Mouse (Mus musculus) urinary bladder, adult 18-20 months (tissue): ENCODE results near the gene Cd52.

Experiments
- DNase-seq, 2 experiments: peaks; one replicate each; pipeline ENCODE4 v3.0.0; 2022; ENCODE audit warnings: low spot score in 2 of 2, mixed read lengths in 2 of 2

Cd52 gene

DNA sequence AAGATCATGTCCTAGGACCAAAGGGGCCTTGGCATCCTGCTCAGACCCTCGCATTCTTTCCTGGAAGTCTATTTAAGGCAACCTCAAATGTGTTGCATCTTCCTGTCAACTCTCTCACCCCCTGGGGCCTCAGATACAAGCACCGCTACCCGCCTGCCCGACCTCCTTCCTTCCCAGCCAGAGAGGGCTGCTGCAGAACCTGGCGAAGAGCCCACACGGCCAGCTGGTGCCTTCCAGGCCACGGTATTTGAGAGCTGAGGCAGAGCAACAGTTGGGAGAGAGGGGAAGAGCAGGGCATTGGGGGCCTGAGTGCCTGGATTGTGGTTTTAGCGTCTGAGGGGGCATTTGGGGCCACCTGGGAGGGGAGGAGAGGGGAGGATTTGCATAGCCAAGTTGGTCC, 42.3 kb downstream of the Cd52 start:
- DNase-seq: no peak

DNA sequence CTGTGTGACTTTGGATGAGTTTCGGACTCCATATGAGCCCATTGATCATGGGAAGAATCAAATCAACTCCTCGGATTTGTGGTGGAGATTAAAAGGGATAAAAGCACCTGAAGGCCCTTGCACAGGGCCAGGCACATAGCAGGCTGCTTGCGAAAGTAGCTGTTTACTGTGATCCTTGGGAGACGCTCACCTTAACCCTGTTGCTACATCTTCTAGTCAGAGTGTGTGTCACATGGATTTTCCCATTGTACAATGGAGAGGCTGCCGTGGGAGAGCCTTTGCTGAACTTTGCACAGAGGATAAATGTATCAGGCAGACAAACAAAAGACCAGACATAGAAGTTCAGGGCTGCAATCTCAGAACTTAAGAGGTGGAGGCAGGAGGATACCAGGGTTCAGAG, 43.0 kb downstream of the Cd52 start:
- no peak for DNase-seq

DNA sequence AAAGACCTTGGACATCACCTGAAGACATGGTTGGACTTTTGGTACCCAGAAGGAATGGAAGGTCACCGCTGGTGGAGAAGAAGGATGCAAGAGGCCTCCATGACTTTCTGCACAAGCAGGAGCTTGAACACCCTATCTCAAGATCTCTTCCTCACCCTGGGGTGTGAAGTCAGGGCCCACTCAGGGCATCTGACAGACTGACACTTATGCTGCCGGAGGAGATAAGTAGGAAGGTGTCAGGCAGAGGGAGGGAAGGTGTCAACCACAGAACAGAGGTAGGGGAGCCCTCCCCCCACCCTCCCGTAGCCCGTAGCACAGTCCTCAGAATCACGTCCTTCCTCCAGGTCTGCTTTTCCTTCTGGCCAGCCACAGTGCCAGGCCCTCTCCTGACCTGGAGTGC, 47.2 kb downstream of the Cd52 start:
- DNase-seq: no peak

DNA sequence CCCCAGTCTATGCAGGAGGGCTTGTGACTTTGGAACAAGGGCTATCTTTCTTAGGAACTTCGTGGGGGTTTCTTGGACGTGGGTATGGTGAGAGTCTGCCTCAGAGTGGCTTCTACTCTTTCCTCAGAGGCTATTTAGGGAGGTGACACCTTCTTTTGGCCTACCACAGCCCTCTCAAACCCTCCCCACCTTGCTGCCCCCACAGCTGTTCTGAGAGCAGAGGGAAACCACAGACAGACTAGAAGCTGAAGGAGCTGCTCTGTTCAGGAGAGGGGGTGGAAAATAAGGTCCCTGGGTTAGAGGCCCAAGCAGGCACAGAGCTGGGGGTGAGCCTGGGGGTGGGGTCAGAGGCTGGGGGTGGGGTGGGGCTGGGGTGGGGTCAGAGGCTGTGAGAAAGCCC, 51.8 kb downstream of the Cd52 start:
- no peak for DNase-seq

DNA sequence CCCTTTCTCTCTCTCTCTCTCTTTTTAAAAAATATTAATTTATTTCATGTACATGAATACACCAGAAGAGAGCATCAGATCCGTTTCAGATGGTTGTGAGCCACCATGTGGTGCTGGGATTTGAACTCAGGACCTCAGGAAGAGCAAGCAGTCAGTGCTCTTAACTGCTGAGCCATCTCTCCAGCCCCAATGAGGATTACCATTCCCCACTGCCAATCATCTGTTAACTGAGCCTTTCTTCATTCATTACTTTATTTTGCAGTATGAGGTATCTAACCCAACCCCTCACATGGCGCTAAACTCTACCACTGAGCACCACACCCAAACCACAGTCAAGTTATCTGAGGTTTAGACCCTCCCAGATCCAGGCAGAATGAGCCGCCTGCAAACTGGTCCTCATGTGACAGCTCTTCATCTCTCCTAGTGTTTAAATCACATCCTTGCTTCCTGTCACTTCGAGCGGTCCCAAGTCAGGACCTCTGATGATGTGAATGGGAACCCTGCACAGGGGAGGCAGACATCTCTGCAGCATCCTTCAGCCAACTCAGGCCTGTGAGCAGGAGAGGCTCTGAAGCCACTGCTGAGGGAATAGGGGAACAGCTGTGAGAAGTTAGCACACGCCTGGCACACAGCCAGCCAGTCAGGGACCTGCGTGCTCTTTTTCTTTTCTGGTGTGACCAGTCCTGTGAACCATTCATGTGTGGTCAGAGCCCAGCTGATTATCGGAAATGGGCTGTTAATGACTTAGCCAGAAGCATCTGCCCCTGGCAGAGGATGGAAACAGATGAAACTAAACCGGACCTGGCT, 53.4 kb downstream of the Cd52 start:
- DNase-seq: no peak

DNA sequence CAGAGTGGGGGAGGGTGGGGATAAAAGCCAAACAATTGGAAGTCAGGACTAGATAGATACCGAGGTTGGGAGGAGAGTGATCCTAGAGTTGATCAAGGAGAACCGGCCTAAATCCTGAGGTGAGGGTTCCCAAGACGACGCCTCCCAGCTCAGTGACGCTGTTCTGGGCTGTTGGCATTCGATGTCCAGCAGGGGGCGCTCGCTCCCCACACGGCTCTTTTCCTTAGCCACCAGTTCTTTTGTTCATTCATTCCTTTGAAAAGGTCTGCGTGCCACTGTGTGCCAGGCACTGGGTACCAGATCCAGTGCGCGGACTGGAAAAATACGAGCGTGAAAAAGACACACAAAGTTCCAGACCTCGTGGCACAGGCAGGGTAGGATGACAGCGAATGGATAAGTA, 58.9 kb downstream of the Cd52 start:
- DNase-seq: peak; percentile 43 to 69
